Mouse (Mus musculus) lung, postnatal 0 days (tissue): ENCODE results near the gene Itpr2.

Source experiments
- CTCF ChIP-seq: IDR thresholded peaks from 2 replicates; pipeline ENCODE4 v1.5.1; 2016; ENCODE audit warnings: antibody characterized with exemption, mild to moderate bottlenecking
- EP300 ChIP-seq: IDR thresholded peaks from 2 replicates; pipeline ENCODE4 v1.6.1; 2016; ENCODE audit warnings: antibody characterized with exemption, mild to moderate bottlenecking, control low read depth

DNA sequence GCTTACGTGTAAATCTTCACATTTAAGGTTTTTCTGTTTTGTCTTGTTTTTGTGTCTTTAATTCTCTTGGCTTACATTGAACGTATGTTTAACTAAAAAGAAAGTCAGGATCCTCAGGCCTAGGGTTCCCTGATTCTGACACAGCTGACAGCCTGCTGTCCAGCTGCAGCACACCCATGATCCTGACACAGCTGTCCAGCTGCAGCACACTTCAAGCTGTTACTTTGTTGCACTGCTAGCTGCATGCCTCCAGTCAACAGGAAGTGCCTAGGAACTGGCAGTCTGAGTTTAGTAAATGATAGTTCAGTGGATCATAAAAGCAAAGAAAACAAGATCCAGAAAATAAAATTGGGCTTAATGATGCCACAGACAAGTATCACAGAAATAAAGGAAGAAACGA lies 21.1 kb downstream of the Itpr2 start:
- no peak for TF ChIP-seq CTCF
- TF ChIP-seq EP300, result no peak
